Mouse (Mus musculus): ENCODE data around the gene Tigit. TPM values are rescaled to one million over a fixed set of nuclear protein-coding genes. Genes with fewer than 3 reads are reported as not detected.

Gene Tigit
- polyA plus RNA-seq, 1 experiment from 2014 or later, result not detected

DNA sequence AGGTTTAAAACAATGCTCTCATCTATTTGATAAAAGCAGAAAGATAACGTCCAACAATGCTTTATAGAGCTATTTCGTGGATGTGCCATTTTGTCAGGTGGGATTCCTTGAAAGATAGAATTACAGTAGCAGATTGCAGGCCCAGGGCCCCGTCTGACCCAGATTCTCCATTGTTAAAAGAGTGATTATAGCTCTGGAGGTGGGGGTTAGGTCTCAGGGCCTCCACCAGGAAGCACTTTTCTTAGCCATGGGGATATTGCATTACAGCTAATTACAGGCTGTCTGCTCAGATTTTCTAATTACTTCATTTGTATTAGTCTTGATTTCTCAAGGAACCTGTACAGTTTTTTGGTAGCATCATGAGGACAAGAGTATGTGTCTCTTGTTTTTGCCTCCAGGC is 10.5 kb upstream of the Tigit start:
- no peak overlapping the region for H3K27ac ChIP-seq (ENCODE audit: low read length)
- H3K36me3 ChIP-seq (ENCODE audit: control insufficient read depth, insufficient read depth, low read length), result no peaks in the 10 kb centered on the region
- H3K27me3 ChIP-seq (ENCODE audit: control insufficient read depth, insufficient read depth, low read length), result no peaks in the 10 kb centered on the region
- no peaks in the 10 kb centered on the region for H3K9me3 ChIP-seq (replicated peaks; ENCODE audit: control insufficient read depth, low read length)
- no peak overlapping the region for H3K4me3 ChIP-seq (replicated peaks; ENCODE audit: low read length)
- no peak for ATAC-seq (ENCODE audit: insufficient read depth, low FRiP score)
- WGBS, result 78% methylated on average over 3 of the region's 3 CpGs
- no peaks in the 10 kb centered on the region for H3K4me1 ChIP-seq (ENCODE audit: control insufficient read depth, insufficient read depth, low read length)
- H3K4me2 ChIP-seq (ENCODE audit: low read depth, low read length), result no peak overlapping the region
- H3K9ac ChIP-seq (ENCODE audit: low read length), result no peak overlapping the region

DNA sequence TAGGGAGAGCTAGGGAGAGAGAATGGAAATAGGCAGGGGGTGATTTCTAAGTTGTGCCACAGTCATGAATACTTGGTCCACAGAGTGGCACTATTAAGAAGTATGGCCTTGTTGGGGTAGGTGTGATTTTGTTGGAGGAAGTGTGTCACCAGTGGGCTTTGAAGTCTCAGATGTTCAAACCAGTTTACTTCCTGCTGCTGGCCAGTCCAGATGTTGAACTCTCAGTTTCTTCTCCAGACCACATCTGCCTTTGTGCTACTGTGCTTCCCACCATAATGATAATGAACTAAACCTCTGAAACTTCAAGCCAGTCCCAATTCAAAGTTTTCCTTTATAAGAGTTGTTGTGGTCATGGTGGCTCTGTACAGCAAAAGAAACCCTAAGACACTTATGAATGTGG is 8.8 kb upstream of the Tigit start:
- Histone ChIP-seq H3K27me3 (ENCODE audit: control insufficient read depth, insufficient read depth, low read length) (no peaks in the 10 kb centered on the region), H3K9me3 (replicated peaks; ENCODE audit: control insufficient read depth, low read length) (no peaks in the 10 kb centered on the region), H3K4me3 (replicated peaks; ENCODE audit: low read length) (no peak overlapping the region), H3K4me2 (ENCODE audit: low read depth, low read length) (no peak overlapping the region), H3K9ac (ENCODE audit: low read length) (no peak overlapping the region), H3K27ac (ENCODE audit: low read length) (no peak overlapping the region), H3K4me1 (ENCODE audit: control insufficient read depth, insufficient read depth, low read length) (no peaks in the 10 kb centered on the region), H3K36me3 (ENCODE audit: control insufficient read depth, insufficient read depth, low read length) (no peaks in the 10 kb centered on the region)
- ATAC-seq (ENCODE audit: insufficient read depth, low FRiP score), result no peak

GRCm38 (mm10) chr16:43671972-43672371 is 8.0 kb upstream of the Tigit start:
- Histone ChIP-seq H3K27me3 (ENCODE audit: control insufficient read depth, insufficient read depth, low read length) (no peaks in the 10 kb centered on the region), H3K27ac (ENCODE audit: low read length) (no peak overlapping the region), H3K9ac (ENCODE audit: low read length) (no peak overlapping the region), H3K4me1 (ENCODE audit: control insufficient read depth, insufficient read depth, low read length) (no peaks in the 10 kb centered on the region), H3K4me3 (replicated peaks; ENCODE audit: low read length) (no peak overlapping the region), H3K4me2 (ENCODE audit: low read depth, low read length) (no peak overlapping the region), H3K9me3 (replicated peaks; ENCODE audit: control insufficient read depth, low read length) (no peaks in the 10 kb centered on the region), H3K36me3 (ENCODE audit: control insufficient read depth, insufficient read depth, low read length) (no peaks in the 10 kb centered on the region)
- ATAC-seq (ENCODE audit: insufficient read depth, low FRiP score), result no peak
- 91% methylated on average over 1 of the region's 1 CpGs for WGBS

DNA sequence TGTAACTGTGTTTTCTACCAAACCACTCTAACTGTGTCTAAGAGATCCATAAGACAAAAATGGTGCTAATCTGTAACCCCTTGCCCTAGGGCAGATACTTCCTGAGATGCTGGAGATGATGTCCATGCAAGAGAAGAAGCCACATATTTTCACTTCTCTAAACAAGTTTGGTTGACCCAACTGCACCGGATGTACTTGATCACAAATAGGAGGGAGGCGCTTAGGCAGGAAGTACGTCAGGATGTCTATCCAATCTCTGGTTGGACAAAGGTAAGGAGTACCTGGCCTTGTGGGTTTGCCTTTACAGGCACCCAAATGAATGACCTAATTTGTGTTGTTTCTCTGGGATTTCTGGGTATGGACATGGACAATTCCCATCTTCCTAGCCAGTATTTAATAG is 4.3 kb upstream of the Tigit start:
- H3K9me3 ChIP-seq (replicated peaks; ENCODE audit: control insufficient read depth, low read length), result no peaks in the 10 kb centered on the region
- H3K36me3 ChIP-seq (ENCODE audit: control insufficient read depth, insufficient read depth, low read length), result no peaks in the 10 kb centered on the region
- no peaks in the 10 kb centered on the region for H3K4me1 ChIP-seq (ENCODE audit: control insufficient read depth, insufficient read depth, low read length)
- no peaks in the 10 kb centered on the region for H3K27me3 ChIP-seq (ENCODE audit: control insufficient read depth, insufficient read depth, low read length)
- H3K9ac ChIP-seq (ENCODE audit: low read length), result no peak overlapping the region
- no peak overlapping the region for H3K4me3 ChIP-seq (replicated peaks; ENCODE audit: low read length)
- 94% methylated on average over 3 of the region's 3 CpGs for WGBS
- no peak overlapping the region for H3K4me2 ChIP-seq (ENCODE audit: low read depth, low read length)
- no peak for ATAC-seq (ENCODE audit: insufficient read depth, low FRiP score)
- no peak overlapping the region for H3K27ac ChIP-seq (ENCODE audit: low read length)

DNA sequence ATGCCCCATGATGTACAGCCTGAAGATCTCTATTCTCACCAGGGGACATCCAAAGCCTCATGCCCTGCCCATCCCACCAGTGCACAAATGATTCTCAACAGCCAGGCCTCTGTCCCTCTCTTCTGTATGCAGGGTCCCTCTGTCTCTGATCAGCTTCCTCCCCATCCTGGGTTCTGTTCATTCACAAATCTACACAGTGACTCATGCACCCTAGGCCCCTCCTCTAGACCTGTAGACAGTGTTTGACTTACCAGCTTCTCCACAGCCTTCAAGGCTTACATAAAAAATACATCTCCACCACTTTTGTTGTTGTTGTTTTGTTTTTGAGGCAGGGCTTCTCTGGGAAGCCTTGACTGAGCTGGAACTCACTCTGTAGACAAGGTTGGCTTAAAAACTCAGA is 915 bp upstream of the Tigit start:
- no peak for ATAC-seq (ENCODE audit: insufficient read depth, low FRiP score)
- Histone ChIP-seq H3K4me1 (ENCODE audit: control insufficient read depth, insufficient read depth, low read length) (no peaks in the 10 kb centered on the region), H3K4me2 (ENCODE audit: low read depth, low read length) (no peak overlapping the region), H3K4me3 (replicated peaks; ENCODE audit: low read length) (no peak overlapping the region), H3K9ac (ENCODE audit: low read length) (no peak overlapping the region), H3K36me3 (ENCODE audit: control insufficient read depth, insufficient read depth, low read length) (no peaks in the 10 kb centered on the region), H3K9me3 (replicated peaks; ENCODE audit: control insufficient read depth, low read length) (no peaks in the 10 kb centered on the region), H3K27me3 (ENCODE audit: control insufficient read depth, insufficient read depth, low read length) (no peaks in the 10 kb centered on the region), H3K27ac (ENCODE audit: low read length) (no peak overlapping the region)

DNA sequence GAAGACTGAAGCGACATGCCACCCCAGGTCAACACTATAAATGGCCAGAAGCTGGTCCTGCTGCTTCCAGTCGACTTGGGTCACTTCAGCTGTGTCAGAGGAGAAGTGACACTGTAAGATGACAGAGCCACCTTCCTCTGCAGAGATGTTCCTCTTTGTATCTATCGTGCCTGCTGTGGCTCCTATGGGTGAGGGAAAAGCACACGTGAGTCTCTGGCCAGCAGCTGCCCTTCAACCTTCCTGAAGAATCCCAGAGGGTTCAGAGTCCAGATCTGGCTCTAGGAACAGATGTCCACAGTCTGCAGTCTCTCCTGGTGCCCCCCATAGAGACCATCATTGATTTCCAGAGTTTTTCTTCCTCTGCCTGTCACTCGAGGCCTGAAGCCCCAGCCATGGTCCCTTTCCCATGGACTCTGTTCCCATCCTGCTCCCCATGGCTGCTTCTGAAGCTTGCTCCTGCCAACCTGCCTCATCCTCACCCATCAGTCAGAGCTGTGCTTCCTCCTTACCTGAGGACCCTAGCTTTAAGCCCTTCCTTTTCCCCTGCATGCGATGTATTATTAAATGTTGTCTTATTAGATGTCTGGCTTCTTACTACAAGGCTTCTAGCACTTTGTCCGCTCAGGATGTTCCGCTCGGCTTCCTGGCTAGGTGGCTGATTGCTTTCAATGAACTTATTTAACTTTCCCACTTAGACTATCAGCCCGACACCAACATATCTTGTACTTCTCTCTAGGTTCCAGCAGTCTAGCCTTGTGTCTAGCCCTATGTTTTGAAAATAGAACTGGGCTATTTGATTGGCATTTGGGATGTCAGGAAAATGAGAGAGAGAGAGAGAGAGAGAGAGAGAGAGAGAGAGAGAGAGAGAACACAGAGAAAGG is 1.6 kb downstream of the Tigit start:
- WGBS, result 83% methylated on average over 10 of the region's 10 CpGs
- Histone ChIP-seq H3K36me3 (ENCODE audit: control insufficient read depth, insufficient read depth, low read length) (no peaks in the 10 kb centered on the region), H3K27ac (ENCODE audit: low read length) (no peak overlapping the region), H3K4me3 (replicated peaks; ENCODE audit: low read length) (no peak overlapping the region), H3K4me2 (ENCODE audit: low read depth, low read length) (no peak overlapping the region), H3K4me1 (ENCODE audit: control insufficient read depth, insufficient read depth, low read length) (no peaks in the 10 kb centered on the region), H3K27me3 (ENCODE audit: control insufficient read depth, insufficient read depth, low read length) (no peaks in the 10 kb centered on the region), H3K9me3 (replicated peaks; ENCODE audit: control insufficient read depth, low read length) (no peaks in the 10 kb centered on the region), H3K9ac (ENCODE audit: low read length) (no peak overlapping the region)
- no peak for ATAC-seq (ENCODE audit: insufficient read depth, low FRiP score)

GRCm38 (mm10) chr16:43661576-43661975 is 2.4 kb downstream of the Tigit start:
- Histone ChIP-seq H3K9ac (ENCODE audit: low read length) (no peak overlapping the region), H3K27ac (ENCODE audit: low read length) (no peak overlapping the region), H3K27me3 (ENCODE audit: control insufficient read depth, insufficient read depth, low read length) (no peaks in the 10 kb centered on the region), H3K9me3 (replicated peaks; ENCODE audit: control insufficient read depth, low read length) (no peaks in the 10 kb centered on the region), H3K4me2 (ENCODE audit: low read depth, low read length) (no peak overlapping the region), H3K4me1 (ENCODE audit: control insufficient read depth, insufficient read depth, low read length) (no peaks in the 10 kb centered on the region), H3K36me3 (ENCODE audit: control insufficient read depth, insufficient read depth, low read length) (no peaks in the 10 kb centered on the region), H3K4me3 (replicated peaks; ENCODE audit: low read length) (no peak overlapping the region)
- ATAC-seq (ENCODE audit: insufficient read depth, low FRiP score), result no peak
- 93% methylated on average over 5 of the region's 5 CpGs for WGBS

DNA sequence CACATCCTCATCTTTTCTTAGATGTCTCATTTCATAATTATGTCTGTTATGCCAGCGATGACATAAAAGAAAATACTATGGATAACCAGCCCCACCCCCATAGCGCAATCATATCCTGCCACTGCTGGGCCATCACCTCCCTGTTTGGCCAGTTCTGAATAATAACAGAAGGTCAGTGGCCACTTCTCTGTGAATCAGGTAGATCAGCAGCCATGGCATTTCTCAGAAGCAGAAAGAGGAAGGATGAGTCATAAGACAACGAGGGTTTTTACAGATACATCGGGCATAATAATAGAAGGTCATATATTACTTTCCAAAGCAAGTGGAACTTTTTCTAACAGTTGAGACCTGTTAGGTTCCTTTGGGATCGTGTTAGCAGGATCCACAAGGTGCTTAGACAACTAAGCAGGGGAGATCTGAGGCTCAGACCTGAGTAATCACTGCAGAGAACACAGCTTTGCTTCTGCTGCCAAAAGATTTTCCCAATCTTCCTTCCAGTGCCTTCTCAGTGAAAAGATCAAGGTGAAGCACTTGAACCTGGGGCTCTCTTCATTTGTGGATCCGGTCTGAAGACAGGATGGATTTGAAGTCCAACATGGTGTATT is 8.7 kb downstream of the Tigit start:
- WGBS, result 81% methylated on average over 6 of the region's 6 CpGs
- H3K4me3 ChIP-seq (replicated peaks; ENCODE audit: low read length), result no peak overlapping the region
- H3K27me3 ChIP-seq (ENCODE audit: control insufficient read depth, insufficient read depth, low read length), result no peaks in the 10 kb centered on the region
- H3K4me1 ChIP-seq (ENCODE audit: control insufficient read depth, insufficient read depth, low read length), result no peaks in the 10 kb centered on the region
- H3K27ac ChIP-seq (ENCODE audit: low read length), result no peak overlapping the region
- no peaks in the 10 kb centered on the region for H3K36me3 ChIP-seq (ENCODE audit: control insufficient read depth, insufficient read depth, low read length)
- H3K9me3 ChIP-seq (replicated peaks; ENCODE audit: control insufficient read depth, low read length), result no peaks in the 10 kb centered on the region
- ATAC-seq (ENCODE audit: insufficient read depth, low FRiP score), result no peak
- H3K4me2 ChIP-seq (ENCODE audit: low read depth, low read length), result no peak overlapping the region
- H3K9ac ChIP-seq (ENCODE audit: low read length), result no peak overlapping the region

DNA sequence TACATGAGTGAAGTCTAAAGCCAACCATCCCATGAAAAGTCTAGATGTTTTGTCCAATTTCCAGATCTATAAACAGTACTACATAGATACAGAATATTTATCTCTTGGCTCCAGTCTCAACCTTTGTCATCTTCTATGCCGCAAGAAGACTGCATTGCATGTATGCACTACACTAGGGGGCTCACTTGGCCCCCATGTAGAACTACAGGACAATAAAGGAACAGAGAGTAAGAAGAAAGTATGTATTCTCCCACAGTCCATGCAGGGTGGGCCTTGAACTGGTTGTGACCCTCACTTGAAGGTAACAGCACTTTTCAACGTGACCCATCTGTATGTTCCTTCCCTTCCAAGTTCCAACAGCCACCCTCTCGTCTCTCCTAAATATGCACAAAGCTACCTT is 9.7 kb downstream of the Tigit start:
- no peak for ATAC-seq (ENCODE audit: insufficient read depth, low FRiP score)
- Histone ChIP-seq H3K4me2 (ENCODE audit: low read depth, low read length) (no peak overlapping the region), H3K36me3 (ENCODE audit: control insufficient read depth, insufficient read depth, low read length) (no peaks in the 10 kb centered on the region), H3K9me3 (replicated peaks; ENCODE audit: control insufficient read depth, low read length) (no peaks in the 10 kb centered on the region), H3K27me3 (ENCODE audit: control insufficient read depth, insufficient read depth, low read length) (no peaks in the 10 kb centered on the region), H3K4me1 (ENCODE audit: control insufficient read depth, insufficient read depth, low read length) (no peaks in the 10 kb centered on the region), H3K9ac (ENCODE audit: low read length) (no peak overlapping the region), H3K4me3 (replicated peaks; ENCODE audit: low read length) (no peak overlapping the region), H3K27ac (ENCODE audit: low read length) (no peak overlapping the region)
- 88% methylated on average over 3 of the region's 3 CpGs for WGBS

Measured in stomach, embryonic 16.5 days (tissue).